Mouse (Mus musculus) yolk sac, embryonic 10.5 days (tissue): ENCODE measurements at regions not wholly inside any gene's neighbourhood (a gene's known extent, or its start where the extent isn't known, plus 50 kb on each side); places are given as distances from the start of the nearest gene placed in this dataset.

Experiments used
- DNase-seq: peaks from one replicate; pipeline ENCODE4 v3.0.0-alpha.2; 2017; ENCODE audit warnings: low spot score

- no peak for DNase-seq
These were observed 192.4 kb downstream of the Usp46 start for GRCm38 (mm10) chr5:73875847-73876246.

GRCm38 (mm10) chr5:73880936-73881335 is 187.3 kb downstream of the Usp46 start:
- DNase-seq = no peak

GRCm38 (mm10) chr5:73881941-73882340 is 186.3 kb downstream of the Usp46 start:
- no peak for DNase-seq

- no peak for DNase-seq
These were observed 183.2 kb downstream of the Usp46 start for GRCm38 (mm10) chr5:73884998-73885397.

GRCm38 (mm10) chr5:73885691-73886090 is 182.5 kb downstream of the Usp46 start:
- DNase-seq = no peak

GRCm38 (mm10) chr5:73887306-73887958 is 180.8 kb downstream of the Usp46 start:
- no peak for DNase-seq

- peak; percentile 23 for DNase-seq
These were observed 179.8 kb downstream of the Usp46 start for GRCm38 (mm10) chr5:73888391-73888790.

GRCm38 (mm10) chr5:73889342-73889741 is 178.9 kb downstream of the Usp46 start:
- DNase-seq = no peak

GRCm38 (mm10) chr5:73890942-73891341 is 177.3 kb downstream of the Usp46 start:
- no peak for DNase-seq

GRCm38 (mm10) chr5:73891606-73892005 is 176.6 kb downstream of the Usp46 start:
- no peak for DNase-seq

- no peak for DNase-seq
These were observed 175.6 kb downstream of the Usp46 start for GRCm38 (mm10) chr5:73892440-73893225.

- DNase-seq = no peak
These were observed 173.0 kb downstream of the Usp46 start for GRCm38 (mm10) chr5:73895186-73895585.

- no peak for DNase-seq
These were observed 171.4 kb downstream of the Usp46 start for GRCm38 (mm10) chr5:73896785-73897184.

GRCm38 (mm10) chr5:73901651-73902050 is 166.6 kb downstream of the Usp46 start:
- no peak for DNase-seq

GRCm38 (mm10) chr5:73902470-73903218 is 165.6 kb downstream of the Usp46 start:
- DNase-seq = no peak

- DNase-seq = no peak
These were observed 165.0 kb downstream of the Usp46 start for GRCm38 (mm10) chr5:73903219-73903570.

- no peak for DNase-seq
These were observed 164.0 kb downstream of the Usp46 start for GRCm38 (mm10) chr5:73904146-73904811.

- DNase-seq = no peak
These were observed 156.1 kb downstream of the Usp46 start for GRCm38 (mm10) chr5:73912149-73912548.

GRCm38 (mm10) chr5:73913116-73913515 is 155.1 kb downstream of the Usp46 start:
- no peak for DNase-seq

GRCm38 (mm10) chr5:73918011-73918410 is 150.2 kb downstream of the Usp46 start:
- DNase-seq = no peak

- DNase-seq = no peak
These were observed 148.3 kb downstream of the Usp46 start for GRCm38 (mm10) chr5:73919936-73920335.

GRCm38 (mm10) chr5:73927534-73927933 is 140.7 kb downstream of the Usp46 start:
- no peak for DNase-seq
